Mouse (Mus musculus): Measurements from ENCODE around the gene Taar8a. TPM values are rescaled to one million over a fixed set of nuclear protein-coding genes. Genes with fewer than 3 reads are reported as not detected.
"Not testable (repeated sequence)": the region's sequence is repeated elsewhere in the genome, so short reads cannot be mapped to it uniquely, and the experiment has no call there.

Taar8a gene
- polyA plus RNA-seq, 1 experiment from 2014 or later: not detected

- WGBS: 63% methylated on average over 3 of the region's 3 CpGs
- DNase-seq (ENCODE audit: low spot score) (no peak), ATAC-seq (ENCODE audit: low read depth) (no peak)
- no peaks in the 10 kb centered on the region for H3K36me3 ChIP-seq (ENCODE audit: control insufficient read depth, insufficient read depth, low read length)
- H3K27ac ChIP-seq (replicated peaks; ENCODE audit: low read depth, low read length): no peak overlapping the region
- H3K9me3 ChIP-seq (ENCODE audit: control insufficient read depth, low read length): no peaks in the 10 kb centered on the region
- H3K4me1 ChIP-seq (ENCODE audit: control insufficient read depth, insufficient read depth, low read length): no peaks in the 10 kb centered on the region
- no peaks in the 10 kb centered on the region for H3K27me3 ChIP-seq (replicated peaks; ENCODE audit: control insufficient read depth, insufficient read depth, low read length)
- H3K9ac ChIP-seq (ENCODE audit: low read depth, low read length): no peak overlapping the region
- H3K4me2 ChIP-seq (ENCODE audit: low read depth, low read length): no peak overlapping the region
- H3K4me3 ChIP-seq (ENCODE audit: low read depth, low read length): no peak overlapping the region
Measured at GRCm38 (mm10) chr10:24108236-24108635, 31.9 kb downstream of the Taar8a start.

GRCm38 (mm10) chr10:24109434-24109833, 33.1 kb downstream of the Taar8a start, which contains the start of gene Taar9:
Gene Taar9, minus strand, starts transcription at chr10:24109534.
- H3K36me3 ChIP-seq (ENCODE audit: control insufficient read depth, insufficient read depth, low read length); H3K4me1 ChIP-seq (ENCODE audit: control insufficient read depth, insufficient read depth, low read length); H3K9me3 ChIP-seq (ENCODE audit: control insufficient read depth, low read length); H3K27me3 ChIP-seq (replicated peaks; ENCODE audit: control insufficient read depth, insufficient read depth, low read length); DNase-seq (ENCODE audit: low spot score); ATAC-seq (ENCODE audit: low read depth); H3K4me3 ChIP-seq (ENCODE audit: low read depth, low read length); H3K4me2 ChIP-seq (ENCODE audit: low read depth, low read length); H3K9ac ChIP-seq (ENCODE audit: low read depth, low read length); H3K27ac ChIP-seq (replicated peaks; ENCODE audit: low read depth, low read length): not testable (repeated sequence)
- WGBS: 85% methylated on average over 7 of the region's 8 CpGs

DNA sequence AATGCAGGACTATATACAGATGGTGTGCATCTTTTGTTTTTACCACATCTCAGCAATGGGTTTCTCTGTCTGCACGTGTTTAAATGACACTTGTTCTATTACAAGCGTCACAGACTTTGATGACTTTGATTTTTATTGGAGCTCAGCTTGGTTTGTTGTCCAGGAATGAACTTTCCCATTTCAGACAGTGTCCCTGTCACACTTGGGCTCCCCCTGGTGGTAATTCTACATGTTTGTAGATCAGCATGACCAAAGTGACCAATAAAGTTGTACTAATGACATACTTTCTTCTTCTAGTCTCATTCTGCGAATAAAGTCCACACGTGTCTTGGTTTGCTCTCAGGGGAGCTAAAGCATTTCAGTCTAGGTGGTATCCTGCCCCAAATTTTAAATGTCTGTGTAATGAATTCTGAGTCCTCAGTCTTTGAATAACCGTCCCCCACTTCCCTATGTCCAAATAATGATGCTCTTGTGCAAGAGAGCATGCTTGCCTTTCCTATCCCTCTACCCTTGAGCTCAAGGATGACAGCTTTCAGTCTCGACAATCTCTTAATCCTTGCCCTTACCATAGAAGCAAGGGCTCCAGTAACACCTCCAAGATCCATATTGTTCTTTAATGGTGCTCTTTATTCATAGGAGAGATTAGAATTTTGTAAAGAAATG, 34.9 kb downstream of the Taar8a start:
- no peaks in the 10 kb centered on the region for H3K4me1 ChIP-seq (ENCODE audit: control insufficient read depth, insufficient read depth, low read length)

More for the DNA sequence above, 34.9 kb downstream of the Taar8a start:
- no peak overlapping the region for H3K4me2 ChIP-seq (ENCODE audit: low read depth, low read length)
- 42% methylated on average over 6 of the region's 6 CpGs for WGBS
- ATAC-seq (ENCODE audit: low read depth) (no peak), DNase-seq (ENCODE audit: low spot score) (peak; percentile 64)
- no peak overlapping the region for H3K27ac ChIP-seq (replicated peaks; ENCODE audit: low read depth, low read length)
- no peak overlapping the region for H3K9ac ChIP-seq (ENCODE audit: low read depth, low read length)
- no peak overlapping the region for H3K4me3 ChIP-seq (ENCODE audit: low read depth, low read length)
- peaks cover 7% of the 10 kb centered on the region; the same call in 1 of the 2 replicates for H3K9me3 ChIP-seq (ENCODE audit: control insufficient read depth, low read length)
- H3K27me3 ChIP-seq (replicated peaks; ENCODE audit: control insufficient read depth, insufficient read depth, low read length): no peaks in the 10 kb centered on the region
- no peaks in the 10 kb centered on the region for H3K36me3 ChIP-seq (ENCODE audit: control insufficient read depth, insufficient read depth, low read length)

Other genes starting within 250 kb of the Taar8a start
- 0.13 and 0.14 TPM in 2 replicates for gene Vnn3, start 225.0 kb upstream of the Taar8a start, polyA plus RNA-seq (2014; fragmentation: Nextera tagmentation; extraction: Ambion mirVana)
- 1.1 and 1.2 TPM in 2 replicates for gene Vnn1, start 181.8 kb upstream of the Taar8a start, polyA plus RNA-seq (2014; fragmentation: Nextera tagmentation; extraction: Ambion mirVana)
- not detected in 2 replicates for gene Taar1, start 156.1 kb upstream of the Taar8a start, polyA plus RNA-seq (2014; fragmentation: Nextera tagmentation; extraction: Ambion mirVana)
- gene Taar2, start 137.9 kb upstream of the Taar8a start, polyA plus RNA-seq (2014; fragmentation: Nextera tagmentation; extraction: Ambion mirVana): 0.21 TPM in 1 of 2 replicates, not detected in the other
- not detected in 2 replicates for gene Taar3, start 126.9 kb upstream of the Taar8a start, polyA plus RNA-seq (2014; fragmentation: Nextera tagmentation; extraction: Ambion mirVana)
- not detected in 2 replicates for gene Taar4, start 116.0 kb upstream of the Taar8a start, polyA plus RNA-seq (2014; fragmentation: Nextera tagmentation; extraction: Ambion mirVana)
- not detected in 2 replicates for gene Taar5, start 105.8 kb upstream of the Taar8a start, polyA plus RNA-seq (2014; fragmentation: Nextera tagmentation; extraction: Ambion mirVana)
- not detected in 2 replicates for gene Taar6, start 90.9 kb upstream of the Taar8a start, polyA plus RNA-seq (2014; fragmentation: Nextera tagmentation; extraction: Ambion mirVana)
- not detected in 2 replicates for gene Taar7a, start 83.0 kb upstream of the Taar8a start, polyA plus RNA-seq (2014; fragmentation: Nextera tagmentation; extraction: Ambion mirVana)
- not detected in 2 replicates for gene Taar7b, start 76.6 kb upstream of the Taar8a start, polyA plus RNA-seq (2014; fragmentation: Nextera tagmentation; extraction: Ambion mirVana)
- not detected in 2 replicates for gene Taar7d, start 49.3 kb upstream of the Taar8a start, polyA plus RNA-seq (2014; fragmentation: Nextera tagmentation; extraction: Ambion mirVana)
- not detected in 2 replicates for gene Taar7e, start 38.9 kb upstream of the Taar8a start, polyA plus RNA-seq (2014; fragmentation: Nextera tagmentation; extraction: Ambion mirVana)
- gene Taar7f, start 27.0 kb upstream of the Taar8a start, polyA plus RNA-seq (2014; fragmentation: Nextera tagmentation; extraction: Ambion mirVana): not detected in 2 replicates
- not detected in 2 replicates for gene Taar8b, start 15.8 kb downstream of the Taar8a start, polyA plus RNA-seq (2014; fragmentation: Nextera tagmentation; extraction: Ambion mirVana)
- gene Taar8c, start 25.4 kb downstream of the Taar8a start, polyA plus RNA-seq (2014; fragmentation: Nextera tagmentation; extraction: Ambion mirVana): not detected in 2 replicates
- gene Taar9, start 33.0 kb downstream of the Taar8a start, polyA plus RNA-seq (2014; fragmentation: Nextera tagmentation; extraction: Ambion mirVana): not detected in 2 replicates
- gene Stx7, start 72.8 kb downstream of the Taar8a start, polyA plus RNA-seq (2014; fragmentation: Nextera tagmentation; extraction: Ambion mirVana): 86.9 and 93.9 TPM in 2 replicates
- 19.8 and 21.7 TPM in 2 replicates for gene Moxd1, start 147.0 kb downstream of the Taar8a start, polyA plus RNA-seq (2014; fragmentation: Nextera tagmentation; extraction: Ambion mirVana)